Mouse (Mus musculus): ENCODE measurements around the gene Ppp5c. TPM values are rescaled to one million over a fixed set of nuclear protein-coding genes. Genes with fewer than 3 reads are reported as not detected.
A peak's percentile ranks its signal among the peaks of the same experiment; 100 is the strongest.
"Not testable (repeated sequence)": the region's sequence is repeated elsewhere in the genome, so short reads cannot be mapped to it uniquely, and the experiment has no call there.

Gene Ppp5c
- 103 and 113 TPM in 2 replicates for polyA plus RNA-seq (2015; fragmentation: Nextera tagmentation; extraction: Ambion mirVana)

GRCm38 (mm10) chr7:17027588-17028343, at the start of gene Ppp5c:
Gene Ppp5c (minus strand): TSS chr7:17027924.
- H3K9ac ChIP-seq: peak within 1 kb of the TSS; percentile 83
- WGBS: 0% methylated on average over 56 of the region's 58 CpGs
- H3K9me3 ChIP-seq (replicated peaks): no peaks in the 10 kb centered on the region
- H3K4me1 ChIP-seq: peaks cover 27% of the 10 kb centered on the region
- peak; percentile 89 for ATAC-seq
- H3K4me3 ChIP-seq: peak within 1 kb of the TSS; percentile 92
- peak within 1 kb of the TSS; percentile 20 for H3K27ac ChIP-seq
- peak within 1 kb of the TSS; percentile 79 for H3K4me2 ChIP-seq
- H3K27me3 ChIP-seq: no peaks in the 10 kb centered on the region
- H3K36me3 ChIP-seq (ENCODE audit: poor library complexity, severe bottlenecking): peaks cover 17% of the 10 kb centered on the region

- ATAC-seq: no peak
- Histone ChIP-seq H3K9me3 (replicated peaks) (0 out of 2 replicates have a peak, but pooled peaks cover 3% of the 10 kb centered on the region), H3K4me2 (no peak overlapping the region), H3K27me3 (no peaks in the 10 kb centered on the region), H3K4me3 (no peak overlapping the region), H3K9ac (no peak overlapping the region), H3K4me1 (no peaks in the 10 kb centered on the region), H3K27ac (no peak overlapping the region), H3K36me3 (ENCODE audit: poor library complexity, severe bottlenecking) (no peaks in the 10 kb centered on the region)
- 95% methylated on average over 1 of the region's 1 CpGs for WGBS
These were observed 48.8 kb upstream of the Ppp5c start for GRCm38 (mm10) chr7:17076542-17076941.

- H3K4me2 ChIP-seq: peak within 1 kb of the TSS; percentile 9; the same call in 1 of the 2 replicates
- 69% methylated on average over 23 of the region's 23 CpGs for WGBS
- no peak within 1 kb of the TSS for H3K27ac ChIP-seq
- peak; percentile 70 for ATAC-seq
- no peaks in the 10 kb centered on the region for H3K4me1 ChIP-seq
- H3K4me3 ChIP-seq: no peak within 1 kb of the TSS
- H3K36me3 ChIP-seq (ENCODE audit: poor library complexity, severe bottlenecking): no peaks in the 10 kb centered on the region
- no peak within 1 kb of the TSS for H3K9ac ChIP-seq
- H3K9me3 ChIP-seq (replicated peaks): 0 out of 2 replicates have a peak, but pooled peaks cover 3% of the 10 kb centered on the region
- H3K27me3 ChIP-seq: 0 out of 2 replicates have a peak, but pooled peaks cover 4% of the 10 kb centered on the region
These were observed 46.3 kb upstream of the Ppp5c start, which contains the start of gene Psg16 for GRCm38 (mm10) chr7:17073904-17074615. Gene Psg16 (plus strand): TSS chr7:17074040.

- 0 out of 2 replicates have a peak, but pooled peaks cover 3% of the 10 kb centered on the region for H3K9me3 ChIP-seq (replicated peaks)
- 0 out of 2 replicates have a peak, but pooled peaks cover 6% of the 10 kb centered on the region for H3K27me3 ChIP-seq
- 58% methylated on average over 5 of the region's 5 CpGs for WGBS
- ATAC-seq: peak; percentile 6; the same call in 1 of the 2 replicates
- no peaks in the 10 kb centered on the region for H3K4me1 ChIP-seq
- no peaks in the 10 kb centered on the region for H3K36me3 ChIP-seq (ENCODE audit: poor library complexity, severe bottlenecking)
- no peak overlapping the region for H3K9ac ChIP-seq
- no peak overlapping the region for H3K27ac ChIP-seq
- no peak overlapping the region for H3K4me3 ChIP-seq
- no peak overlapping the region for H3K4me2 ChIP-seq
These were observed 45.8 kb upstream of the Ppp5c start for GRCm38 (mm10) chr7:17073513-17073903.

- not testable (repeated sequence) for H3K27ac ChIP-seq; H3K4me3 ChIP-seq; ATAC-seq; H3K36me3 ChIP-seq (ENCODE audit: poor library complexity, severe bottlenecking); H3K9ac ChIP-seq; H3K4me2 ChIP-seq; H3K4me1 ChIP-seq; H3K9me3 ChIP-seq (replicated peaks)
- WGBS: 65% methylated on average over 5 of the region's 5 CpGs
- H3K27me3 ChIP-seq: peaks cover 14% of the 10 kb centered on the region; the same call in 1 of the 2 replicates
These were observed 39.9 kb upstream of the Ppp5c start for GRCm38 (mm10) chr7:17067651-17068050.

GRCm38 (mm10) chr7:17067000-17067399, 39.3 kb upstream of the Ppp5c start:
- no peak overlapping the region for H3K4me3 ChIP-seq
- H3K27me3 ChIP-seq: peaks cover 14% of the 10 kb centered on the region; the same call in 1 of the 2 replicates
- H3K4me1 ChIP-seq: peaks cover 7% of the 10 kb centered on the region
- ATAC-seq: no peak
- no peak overlapping the region for H3K27ac ChIP-seq
- no peaks in the 10 kb centered on the region for H3K36me3 ChIP-seq (ENCODE audit: poor library complexity, severe bottlenecking)
- H3K4me2 ChIP-seq: no peak overlapping the region
- H3K9me3 ChIP-seq (replicated peaks): no peaks in the 10 kb centered on the region
- H3K9ac ChIP-seq: no peak overlapping the region

- 7% methylated on average over 2 of the region's 2 CpGs for WGBS
- H3K4me1 ChIP-seq: peaks cover 13% of the 10 kb centered on the region
- peak; percentile 8; the same call in 1 of the 2 replicates for ATAC-seq
- no peak overlapping the region for H3K4me3 ChIP-seq
- no peaks in the 10 kb centered on the region for H3K9me3 ChIP-seq (replicated peaks)
- H3K36me3 ChIP-seq (ENCODE audit: poor library complexity, severe bottlenecking): no peaks in the 10 kb centered on the region
- no peak overlapping the region for H3K9ac ChIP-seq
- no peak overlapping the region for H3K4me2 ChIP-seq
- H3K27ac ChIP-seq: no peak overlapping the region
- peaks cover 14% of the 10 kb centered on the region; the same call in 1 of the 2 replicates for H3K27me3 ChIP-seq
These were observed 38.7 kb upstream of the Ppp5c start for GRCm38 (mm10) chr7:17066412-17066811.

- H3K27me3 ChIP-seq: peaks cover 14% of the 10 kb centered on the region; the same call in 1 of the 2 replicates
These were observed 37.9 kb upstream of the Ppp5c start for GRCm38 (mm10) chr7:17065620-17066019.

GRCm38 (mm10) chr7:17062845-17063244, 35.1 kb upstream of the Ppp5c start:
- H3K4me2 ChIP-seq: peak overlapping the region; percentile 73
- H3K4me3 ChIP-seq: peak overlapping the region; percentile 42
- peak overlapping the region; percentile 67 for H3K9ac ChIP-seq
- no peaks in the 10 kb centered on the region for H3K9me3 ChIP-seq (replicated peaks)
- 18% methylated on average over 11 of the region's 11 CpGs for WGBS
- peaks cover 8% of the 10 kb centered on the region; the same call in 1 of the 2 replicates for H3K27me3 ChIP-seq
- H3K36me3 ChIP-seq (ENCODE audit: poor library complexity, severe bottlenecking): no peaks in the 10 kb centered on the region
- peak; percentile 13; the same call in 1 of the 2 replicates for ATAC-seq
- peaks cover 49% of the 10 kb centered on the region for H3K4me1 ChIP-seq
- no peak overlapping the region for H3K27ac ChIP-seq

More at GRCm38 (mm10) chr7:17065620-17066019, 37.9 kb upstream of the Ppp5c start:
- no peak overlapping the region for H3K27ac ChIP-seq
- ATAC-seq: no peak
- no peak overlapping the region for H3K4me2 ChIP-seq
- peaks cover 21% of the 10 kb centered on the region for H3K4me1 ChIP-seq
- H3K9ac ChIP-seq: no peak overlapping the region
- no peak overlapping the region for H3K4me3 ChIP-seq
- 83% methylated on average over 8 of the region's 9 CpGs for WGBS
- no peaks in the 10 kb centered on the region for H3K36me3 ChIP-seq (ENCODE audit: poor library complexity, severe bottlenecking)
- no peaks in the 10 kb centered on the region for H3K9me3 ChIP-seq (replicated peaks)

GRCm38 (mm10) chr7:17062389-17062788, 34.7 kb upstream of the Ppp5c start, which contains the start of gene Hif3a:
Gene Hif3a (minus strand): TSS chr7:17062427.
- no peak within 1 kb of the TSS; the same call in 1 of the 2 replicates for H3K27ac ChIP-seq
- peaks cover 52% of the 10 kb centered on the region for H3K4me1 ChIP-seq
- H3K9me3 ChIP-seq (replicated peaks): no peaks in the 10 kb centered on the region
- ATAC-seq: peak; percentile 89
- H3K4me3 ChIP-seq: peak within 1 kb of the TSS; percentile 42
- peak within 1 kb of the TSS; percentile 73 for H3K4me2 ChIP-seq
- peaks cover 8% of the 10 kb centered on the region; the same call in 1 of the 2 replicates for H3K27me3 ChIP-seq
- H3K9ac ChIP-seq: peak within 1 kb of the TSS; percentile 67
- no peaks in the 10 kb centered on the region for H3K36me3 ChIP-seq (ENCODE audit: poor library complexity, severe bottlenecking)
- WGBS: under 1% methylated on average over 15 of the region's 15 CpGs

GRCm38 (mm10) chr7:17060782-17061605, 33.3 kb upstream of the Ppp5c start:
- H3K36me3 ChIP-seq (ENCODE audit: poor library complexity, severe bottlenecking): no peaks in the 10 kb centered on the region
- peaks cover 63% of the 10 kb centered on the region for H3K4me1 ChIP-seq
- H3K4me2 ChIP-seq: peak overlapping the region; percentile 73
- peak overlapping the region; percentile 82 for H3K27ac ChIP-seq
- no peak for ATAC-seq
- peaks cover 8% of the 10 kb centered on the region; the same call in 1 of the 2 replicates for H3K27me3 ChIP-seq
- peak overlapping the region; percentile 13; the same call in 1 of the 2 replicates for H3K4me3 ChIP-seq
- H3K9ac ChIP-seq: no peak overlapping the region
- no peaks in the 10 kb centered on the region for H3K9me3 ChIP-seq (replicated peaks)
- WGBS: 63% methylated on average over 22 of the region's 22 CpGs

Measured in forebrain, embryonic 13.5 days (tissue).